Mouse (Mus musculus) WW6 (cell line): ENCODE data around the gene Stk25.
"Not testable (repeated sequence)": the region's sequence is repeated elsewhere in the genome, so short reads cannot be mapped to it uniquely, and the experiment has no call there.

Experiments
- DNase-seq: peaks from one replicate; pipeline ENCODE4 v3.0.0-alpha.2; 2013; ENCODE audit warnings: low read depth, low spot score

The Stk25 gene

DNA sequence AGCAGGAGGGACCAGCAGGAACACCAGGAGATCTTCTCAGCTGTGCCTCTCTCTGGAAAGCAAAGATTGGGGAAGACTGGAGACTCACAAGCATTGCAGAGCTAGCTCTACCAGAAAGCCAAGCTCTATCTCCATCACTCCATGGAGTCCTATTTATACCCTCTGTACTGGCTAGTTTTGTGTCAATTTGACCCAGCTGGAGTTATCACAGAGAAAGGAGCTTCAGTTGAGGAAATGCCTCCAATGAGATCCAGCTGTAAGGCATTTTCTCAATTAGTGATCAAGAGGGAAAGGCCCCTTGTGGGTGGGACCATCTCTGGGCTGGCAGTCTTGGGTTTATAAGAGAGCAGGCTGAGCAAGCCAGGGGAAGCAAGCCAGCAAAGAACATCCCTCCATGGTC is at the start of gene Stk25:
TSS of gene Stk25 (minus strand) at position 101 of the 400 bp plus-strand sequence.
- DNase-seq, result not testable (repeated sequence)

DNA sequence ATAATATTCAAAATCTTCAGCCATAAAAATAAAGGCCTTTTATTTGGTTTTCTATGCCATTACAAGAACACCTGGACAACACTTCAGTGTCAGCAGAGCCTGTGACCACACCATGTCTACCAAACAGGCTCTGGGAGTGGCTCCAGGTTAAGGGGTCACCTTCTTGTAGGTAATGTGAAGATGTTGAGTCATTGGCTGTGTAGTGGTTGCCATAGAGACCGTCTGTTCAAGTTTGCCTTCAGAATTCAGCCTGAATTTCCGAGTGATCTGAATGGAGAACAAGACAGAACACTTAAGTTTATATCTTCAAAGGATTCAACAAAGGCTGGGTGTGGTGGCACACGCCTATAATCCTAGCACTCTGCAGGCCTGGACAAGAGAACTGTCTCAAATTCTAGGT is 46.9 kb upstream of the Stk25 start:
- peak; percentile 61 for DNase-seq

GRCm38 (mm10) chr1:93704341-93704740 is 45.9 kb upstream of the Stk25 start:
- DNase-seq, result no peak

DNA sequence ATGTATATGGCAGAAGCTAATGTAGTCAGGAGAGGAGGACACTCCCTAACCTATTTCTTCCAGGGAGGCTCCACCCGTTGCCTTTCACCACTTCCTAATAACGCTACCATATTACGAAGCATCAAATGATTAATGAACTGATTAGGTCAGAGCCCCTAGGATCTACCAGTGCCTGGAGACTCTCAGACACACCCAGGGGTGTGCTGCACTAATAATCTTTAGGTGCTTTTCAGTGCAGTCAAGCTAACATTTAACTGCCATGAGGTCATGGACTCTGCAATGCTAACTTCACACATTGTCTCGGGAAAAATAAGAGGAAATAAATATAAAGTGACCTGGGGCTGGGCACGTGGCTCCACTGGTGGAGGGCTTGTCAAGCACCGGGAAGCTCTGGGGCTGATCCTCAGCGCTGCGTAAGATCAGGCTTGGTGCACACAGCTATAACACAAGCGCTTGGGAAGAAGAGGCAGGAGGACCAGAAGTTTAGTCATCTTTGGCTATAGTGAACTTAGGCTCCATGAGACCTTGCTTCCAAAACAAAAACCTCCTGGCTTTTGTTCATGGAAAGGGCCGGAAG is 45.1 kb upstream of the Stk25 start:
- no peak for DNase-seq

DNA sequence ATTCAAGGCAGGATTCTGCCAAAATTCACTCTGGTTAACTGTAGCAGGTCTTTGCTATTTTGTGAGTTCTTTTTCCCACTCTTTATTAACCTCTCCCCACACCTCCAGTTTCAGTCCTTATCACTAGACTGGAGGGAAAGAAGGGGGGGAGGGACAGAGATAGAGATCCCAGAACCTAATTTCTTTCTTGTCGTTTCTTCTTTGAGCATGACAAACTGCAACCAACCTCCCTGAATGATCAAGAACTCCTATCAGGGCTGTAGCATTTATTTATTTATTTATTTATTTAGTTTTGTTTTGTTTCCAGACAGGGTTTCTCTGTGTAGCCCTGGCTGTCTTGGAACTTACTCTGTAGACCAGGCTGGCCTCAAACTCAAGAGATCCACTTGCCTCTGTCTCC is 43.6 kb upstream of the Stk25 start:
- DNase-seq, result no peak

- no peak for DNase-seq
Observed at GRCm38 (mm10) chr1:93699159-93699558, 40.7 kb upstream of the Stk25 start.

- DNase-seq, result no peak
Observed at GRCm38 (mm10) chr1:93697317-93697716, 38.9 kb upstream of the Stk25 start.

- DNase-seq, result no peak
Observed at GRCm38 (mm10) chr1:93694966-93695365, 36.5 kb upstream of the Stk25 start.

DNA sequence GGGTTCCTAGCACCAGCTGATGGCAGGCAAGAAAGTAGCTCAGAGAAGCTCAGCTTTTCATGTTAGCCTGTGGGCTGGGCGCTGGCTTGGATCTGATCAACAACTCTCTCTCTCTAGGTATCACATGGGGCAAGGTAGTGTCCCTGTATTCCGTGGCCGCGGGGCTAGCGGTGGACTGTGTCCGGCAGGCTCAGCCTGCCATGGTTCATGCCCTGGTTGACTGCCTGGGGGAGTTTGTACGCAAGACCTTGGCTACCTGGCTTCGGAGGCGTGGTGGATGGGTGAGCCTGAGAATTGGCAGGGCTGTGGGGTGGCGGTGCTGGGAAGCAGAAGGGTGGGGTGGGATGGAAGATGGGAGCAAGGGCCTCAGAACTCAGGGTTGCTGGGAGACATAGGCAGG is 35.5 kb upstream of the Stk25 start:
- DNase-seq, result no peak

DNA sequence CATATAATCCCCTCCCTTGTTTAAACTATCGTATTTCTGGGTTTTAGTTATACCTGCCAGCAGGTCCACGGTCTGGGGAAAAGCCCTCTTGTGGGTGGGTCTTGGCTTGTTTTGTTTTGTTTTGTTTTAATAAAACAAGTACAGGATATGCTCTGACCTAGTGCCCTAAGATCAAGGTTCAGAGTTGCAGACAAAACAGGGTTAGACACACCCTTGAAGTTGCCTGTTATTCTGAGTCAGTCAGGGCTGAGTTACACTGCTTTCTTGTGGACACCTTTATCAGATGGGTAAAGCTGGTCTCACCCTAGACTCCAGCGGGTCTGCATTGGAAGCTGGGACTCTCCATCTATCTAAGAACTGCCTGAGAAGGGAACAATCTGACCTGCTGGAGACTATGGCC is 35.0 kb upstream of the Stk25 start:
- DNase-seq, result no peak

GRCm38 (mm10) chr1:93692773-93693172 is 34.3 kb upstream of the Stk25 start:
- no peak for DNase-seq

GRCm38 (mm10) chr1:93691786-93692357 is 33.4 kb upstream of the Stk25 start:
- DNase-seq, result no peak

DNA sequence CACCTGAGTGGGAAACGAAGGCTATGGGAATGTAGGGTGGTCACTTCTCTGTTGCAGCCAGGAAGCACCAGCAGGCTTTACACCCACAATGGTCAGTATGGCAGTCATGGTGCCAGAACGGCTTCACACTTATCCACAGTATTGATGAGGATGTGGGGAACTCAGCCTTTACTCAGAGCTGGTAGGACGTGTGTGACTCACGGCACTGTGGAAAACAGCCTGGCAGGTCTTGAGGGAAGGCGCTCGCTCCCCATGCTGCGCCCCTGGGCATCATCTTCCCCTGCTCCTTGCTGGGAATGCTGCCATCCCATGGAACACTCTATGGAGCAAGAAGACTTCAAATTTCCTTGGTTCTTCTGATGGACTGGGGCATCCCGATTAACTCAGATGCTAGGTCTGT is 32.6 kb upstream of the Stk25 start:
- DNase-seq, result no peak

DNA sequence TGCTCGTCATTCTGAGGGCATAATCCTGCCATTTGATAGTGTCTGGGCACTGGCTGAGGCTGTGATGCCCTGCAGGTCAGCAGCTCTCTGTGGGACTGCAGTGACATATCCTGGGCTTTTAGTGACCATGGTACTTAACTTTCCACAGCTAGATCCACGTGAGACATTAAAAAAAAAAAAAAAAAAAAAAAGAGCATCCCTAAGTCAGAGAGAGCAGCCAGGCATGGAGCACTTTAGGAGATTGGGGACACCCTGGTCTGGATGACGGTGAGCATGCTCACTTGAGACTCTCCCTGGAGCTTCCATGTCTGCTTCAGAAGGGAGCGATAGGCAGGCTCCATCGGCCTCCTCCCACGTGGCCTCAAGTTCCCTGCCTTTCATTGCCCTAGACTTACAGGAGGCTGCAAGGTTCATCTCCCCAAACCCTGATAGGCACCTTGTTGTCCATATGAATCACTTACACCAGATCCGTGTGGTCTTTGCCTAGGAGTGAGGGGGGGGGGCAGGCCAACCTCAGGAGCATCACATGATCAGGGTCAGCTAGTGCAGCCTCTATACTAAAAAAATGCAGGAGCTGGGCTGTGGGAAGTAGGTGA is 31.5 kb upstream of the Stk25 start:
- DNase-seq, result no peak

DNA sequence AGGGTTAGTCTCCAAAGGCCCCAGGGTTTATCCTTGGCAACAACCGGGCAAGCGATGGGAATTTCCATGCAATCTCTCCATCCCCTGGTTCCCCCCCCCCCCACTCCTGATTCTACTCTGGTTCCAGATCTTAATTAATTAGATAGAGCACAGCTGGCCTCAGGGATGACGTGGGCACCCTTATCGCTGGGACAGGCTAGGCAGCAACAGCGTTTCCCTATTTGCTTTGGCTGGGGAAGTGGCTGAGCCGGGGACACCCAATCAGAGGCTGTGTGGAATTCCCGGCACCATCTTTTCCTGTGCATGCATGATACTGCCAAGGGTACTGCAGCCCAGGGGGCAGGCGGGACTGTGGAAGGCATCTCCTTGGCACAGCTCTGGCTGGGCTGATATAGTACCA is 29.7 kb upstream of the Stk25 start:
- DNase-seq, result no peak

DNA sequence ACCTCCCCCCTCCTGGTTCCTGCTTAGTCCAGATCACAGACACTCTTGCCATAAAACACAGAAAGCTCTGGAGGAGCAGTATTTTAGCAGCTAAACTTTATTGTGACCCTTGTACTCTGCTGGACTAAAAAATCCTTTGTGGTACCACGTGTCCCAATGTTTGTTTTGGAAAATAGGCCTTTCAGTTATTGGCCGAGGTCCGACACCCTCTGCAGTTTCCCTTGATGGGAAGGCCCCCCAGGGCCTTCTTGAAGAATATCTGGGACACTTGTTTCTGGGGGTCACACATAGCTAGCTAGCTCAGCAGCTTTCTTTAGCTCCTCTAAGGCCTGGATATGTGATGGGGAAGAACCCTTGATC is 28.5 kb upstream of the Stk25 start:
- DNase-seq, result no peak

DNA sequence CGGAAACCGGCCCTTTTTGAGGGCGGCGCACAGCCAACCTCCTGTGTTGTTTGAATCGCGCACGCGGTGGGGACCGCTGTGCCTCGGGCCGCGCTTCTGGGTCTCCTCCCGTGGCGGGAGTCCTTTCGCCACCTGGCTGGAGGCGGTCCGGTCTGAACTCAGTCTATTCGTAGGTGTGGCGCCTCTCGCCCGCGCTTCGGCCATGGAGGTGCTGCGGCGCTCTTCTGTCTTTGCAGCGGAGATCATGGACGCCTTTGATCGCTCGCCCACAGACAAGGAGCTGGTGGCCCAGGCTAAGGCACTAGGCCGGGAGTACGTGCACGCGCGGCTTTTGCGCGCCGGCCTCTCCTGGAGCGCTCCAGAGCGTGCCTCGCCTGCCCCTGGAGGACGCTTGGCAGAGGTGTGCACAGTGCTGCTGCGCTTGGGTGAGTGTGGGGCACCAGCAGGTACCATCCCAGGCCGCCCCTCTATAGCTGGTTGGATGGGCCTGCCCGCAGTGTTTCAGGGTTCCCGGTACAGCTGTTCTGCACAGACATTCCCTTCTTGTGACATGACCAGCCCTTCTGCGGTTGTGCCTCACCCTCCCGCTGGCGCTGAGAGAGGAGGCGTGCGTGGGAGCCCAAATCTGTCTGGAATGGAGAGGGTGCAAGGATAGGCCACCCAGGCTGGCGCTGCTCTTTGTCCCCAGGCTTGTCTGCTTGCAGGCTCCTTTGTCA is 27.9 kb upstream of the Stk25 start:
- DNase-seq, result peak; percentile 63

DNA sequence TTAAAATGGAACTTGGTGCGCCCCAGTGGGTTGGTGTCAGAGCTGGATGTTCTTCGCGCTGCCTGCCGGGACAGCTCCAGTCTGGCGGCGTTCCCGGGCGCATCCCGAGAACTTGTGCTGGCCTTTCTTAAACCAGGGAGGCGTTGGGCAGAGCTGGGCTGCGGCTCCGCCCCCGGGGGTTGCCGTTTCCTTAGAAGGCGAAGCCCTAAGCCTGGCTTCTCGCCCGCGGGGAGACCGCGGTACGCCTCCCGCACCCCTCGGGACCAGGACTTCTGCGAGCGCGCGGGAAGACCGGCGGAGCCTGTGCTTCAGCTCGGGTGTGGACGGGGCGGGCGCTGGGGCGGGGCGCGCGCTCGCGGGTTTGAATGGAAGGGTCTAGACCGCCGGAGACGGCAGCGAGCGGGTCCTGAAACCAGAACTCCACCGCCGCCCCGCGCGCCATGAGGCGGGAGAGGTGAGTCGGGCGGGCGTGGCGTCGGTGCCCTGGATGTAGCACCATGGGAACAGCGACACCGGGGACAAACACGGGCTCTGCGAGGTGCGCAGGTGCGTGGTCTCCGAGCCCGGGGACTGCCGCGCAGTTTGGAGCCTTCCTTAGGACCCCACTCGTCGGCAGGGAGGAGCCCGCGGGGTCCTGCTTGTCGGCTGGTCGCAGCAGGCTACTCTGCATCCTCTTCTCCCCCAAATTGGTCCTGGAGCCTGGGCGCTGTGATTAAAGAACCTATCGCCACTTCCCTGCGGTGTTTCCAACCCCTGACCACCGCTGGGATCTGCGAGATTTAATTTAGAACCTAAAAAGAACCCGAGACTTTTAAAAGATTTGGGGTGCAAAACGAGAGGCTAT is 27.2 kb upstream of the Stk25 start, which contains the start of gene Bok:
TSS of gene Bok (plus strand) at position 260 of the 844 bp plus-strand sequence.
- DNase-seq, result peak; percentile 58

- DNase-seq, result no peak
Observed at GRCm38 (mm10) chr1:93679889-93680568, 21.6 kb upstream of the Stk25 start.

- no peak for DNase-seq
Observed at GRCm38 (mm10) chr1:93678386-93678785, 19.9 kb upstream of the Stk25 start.

DNA sequence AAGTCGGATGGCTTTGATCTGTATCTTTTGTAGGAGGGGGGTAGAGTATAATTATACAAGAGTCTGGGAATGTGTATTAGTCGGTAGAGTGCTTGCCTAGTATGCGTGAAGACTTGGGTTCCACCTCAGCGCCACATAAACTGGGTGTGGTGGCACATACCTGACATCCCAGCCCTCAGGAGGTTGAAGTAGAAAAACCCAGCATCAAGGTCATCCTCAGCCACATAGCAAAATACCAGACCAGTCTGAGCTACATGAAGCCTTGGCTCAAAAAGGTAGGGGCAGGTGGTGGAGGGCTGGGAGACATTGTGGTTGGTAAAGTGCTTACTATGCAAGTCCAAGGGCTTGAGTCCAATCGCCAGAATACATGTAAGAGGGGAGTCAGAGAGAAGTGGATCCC is 14.2 kb upstream of the Stk25 start:
- DNase-seq, result no peak
